Mouse (Mus musculus): ENCODE data around the gene Fndc7.
"Not testable (repeated sequence)": the region's sequence is repeated elsewhere in the genome, so short reads cannot be mapped to it uniquely, and the experiment has no call there.

Fndc7 gene

DNA sequence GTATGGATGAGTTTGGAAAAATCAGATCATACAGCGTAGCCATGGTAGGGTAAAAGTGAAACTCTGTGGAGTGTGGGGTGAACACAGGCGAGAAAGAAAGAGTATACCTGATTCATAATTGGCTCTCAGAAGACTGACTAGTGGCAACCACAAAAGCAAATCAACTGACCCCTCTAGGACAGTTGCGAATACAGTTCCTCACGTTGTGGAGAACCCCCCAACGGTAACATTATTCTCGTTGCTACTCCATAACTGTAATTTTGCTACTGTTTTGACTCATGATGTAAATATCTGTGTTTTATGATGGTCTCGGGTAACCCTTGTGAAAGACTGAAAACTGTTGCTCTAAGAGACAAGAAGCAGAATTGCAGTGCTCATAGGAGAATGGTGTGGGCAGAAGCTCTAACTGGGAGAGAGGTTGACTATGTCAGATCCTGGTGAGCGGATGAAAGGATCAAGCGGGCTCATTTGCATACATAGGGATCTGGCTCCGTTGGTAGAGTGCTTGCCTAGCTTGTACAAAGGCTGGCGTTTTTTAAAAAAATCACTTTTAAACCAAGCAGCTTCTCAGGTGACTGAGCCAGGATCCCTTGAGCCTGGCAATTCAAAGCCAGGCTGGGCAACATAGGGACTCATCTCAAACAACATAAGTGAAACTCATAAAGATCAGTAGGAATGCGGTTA is 2.7 kb downstream of the Fndc7 start:
- no peak for DNase-seq

DNA sequence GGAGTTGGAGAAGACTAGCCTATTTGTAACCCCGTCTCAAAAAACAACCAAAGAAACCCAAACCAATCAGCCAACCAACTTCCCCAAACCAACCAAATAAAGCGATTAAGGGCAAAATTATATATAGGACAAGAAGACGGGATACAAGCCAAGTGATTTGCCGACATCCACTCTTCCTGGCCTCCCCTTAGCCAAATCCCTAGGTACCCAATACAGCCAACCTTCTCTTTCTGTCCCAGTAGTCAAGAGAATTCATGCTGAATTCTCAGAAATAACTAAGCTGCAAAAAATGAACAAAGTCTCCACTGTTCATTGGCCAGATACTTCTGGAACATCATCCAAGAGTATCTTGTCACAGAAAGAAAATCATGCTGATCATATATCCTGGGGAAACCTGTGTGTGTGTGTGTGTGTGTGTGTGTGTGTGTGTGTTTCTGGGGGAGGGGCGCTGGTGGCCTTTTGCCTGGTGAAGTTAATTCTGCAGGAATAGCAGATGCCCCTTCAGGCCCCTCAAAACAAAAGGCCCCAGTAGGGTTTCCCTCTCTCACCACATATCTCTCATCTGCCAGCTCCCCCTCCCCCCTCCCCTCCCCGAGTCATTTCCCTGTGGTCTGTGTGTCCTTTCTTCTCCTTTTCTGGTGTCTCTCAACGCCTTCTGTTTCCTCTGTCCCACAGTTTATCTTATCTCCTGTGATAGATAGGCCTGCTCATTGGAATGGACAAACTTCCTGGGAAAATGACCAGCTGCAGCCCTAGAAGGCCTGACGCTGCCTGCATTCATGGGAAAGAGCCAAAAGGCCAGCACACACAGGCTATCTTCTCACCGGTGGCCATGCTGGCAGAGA is 3.9 kb downstream of the Fndc7 start:
- no peak for DNase-seq

DNA sequence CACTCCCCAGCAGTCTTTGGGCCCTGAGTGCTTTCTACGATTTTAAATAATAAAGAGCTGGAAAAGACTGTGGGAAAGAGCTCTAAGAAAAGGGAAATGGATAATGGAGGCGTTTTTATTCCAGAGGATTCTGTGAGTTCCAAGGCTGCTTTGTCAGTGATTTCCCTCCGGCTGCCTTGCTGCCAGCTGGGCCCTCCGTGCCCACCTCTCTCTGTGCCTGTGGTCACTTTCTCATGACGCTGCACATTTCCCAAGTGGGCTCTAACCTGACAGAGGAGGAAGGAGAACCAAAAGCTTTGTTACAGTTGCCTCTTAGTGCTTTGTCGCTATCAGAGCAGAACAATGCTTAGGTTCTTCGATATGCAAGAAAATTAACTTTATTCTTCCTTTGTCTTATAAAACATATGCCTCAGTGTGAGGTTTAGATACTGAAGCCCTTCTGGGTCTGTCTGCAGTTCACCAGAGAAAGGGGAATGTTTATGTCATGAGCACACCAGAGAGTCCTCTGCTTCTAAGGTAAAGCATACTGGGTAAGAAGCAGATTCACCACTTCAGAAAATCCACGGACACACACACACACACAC is 5.0 kb downstream of the Fndc7 start:
- DNase-seq: no peak

DNA sequence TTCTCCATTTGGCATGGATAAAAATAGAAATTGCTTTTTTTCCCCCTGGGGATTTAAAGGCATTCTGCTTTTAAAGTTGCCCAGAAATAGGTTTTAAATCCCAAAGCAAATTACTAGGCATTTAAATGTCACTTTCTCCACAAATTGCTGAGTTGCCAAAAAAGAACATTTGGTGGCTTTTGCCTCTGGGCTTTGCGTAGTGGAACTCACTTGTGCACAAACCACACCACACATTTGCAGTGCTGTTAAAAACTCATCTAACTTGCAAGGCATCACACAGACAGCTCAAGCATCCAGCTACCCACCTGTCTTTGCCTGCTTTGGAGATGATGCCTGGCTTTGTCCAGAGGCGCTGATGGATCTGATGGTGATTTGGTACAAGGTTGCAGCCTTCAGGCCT is 6.7 kb downstream of the Fndc7 start:
- no peak for DNase-seq

DNA sequence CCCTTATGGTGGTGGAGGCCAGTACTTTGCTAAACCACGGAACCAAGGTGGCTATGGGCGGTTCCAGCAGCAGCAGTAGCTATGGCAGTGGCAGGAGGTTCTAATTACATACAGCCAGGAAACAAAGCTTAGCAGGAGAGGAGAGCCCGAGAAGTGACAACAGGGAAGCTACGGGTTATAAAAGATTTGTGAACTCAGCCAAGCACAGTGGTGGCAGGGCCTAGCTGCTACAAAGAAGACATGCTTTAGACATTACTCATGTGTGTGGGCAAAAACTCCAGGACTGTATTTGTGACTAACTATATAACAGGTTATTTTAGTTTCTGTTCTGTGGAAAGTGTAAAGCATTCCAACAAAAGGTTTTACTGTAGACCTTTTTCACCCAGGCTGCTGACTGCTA is 7.9 kb downstream of the Fndc7 start:
- DNase-seq: not testable (repeated sequence)

DNA sequence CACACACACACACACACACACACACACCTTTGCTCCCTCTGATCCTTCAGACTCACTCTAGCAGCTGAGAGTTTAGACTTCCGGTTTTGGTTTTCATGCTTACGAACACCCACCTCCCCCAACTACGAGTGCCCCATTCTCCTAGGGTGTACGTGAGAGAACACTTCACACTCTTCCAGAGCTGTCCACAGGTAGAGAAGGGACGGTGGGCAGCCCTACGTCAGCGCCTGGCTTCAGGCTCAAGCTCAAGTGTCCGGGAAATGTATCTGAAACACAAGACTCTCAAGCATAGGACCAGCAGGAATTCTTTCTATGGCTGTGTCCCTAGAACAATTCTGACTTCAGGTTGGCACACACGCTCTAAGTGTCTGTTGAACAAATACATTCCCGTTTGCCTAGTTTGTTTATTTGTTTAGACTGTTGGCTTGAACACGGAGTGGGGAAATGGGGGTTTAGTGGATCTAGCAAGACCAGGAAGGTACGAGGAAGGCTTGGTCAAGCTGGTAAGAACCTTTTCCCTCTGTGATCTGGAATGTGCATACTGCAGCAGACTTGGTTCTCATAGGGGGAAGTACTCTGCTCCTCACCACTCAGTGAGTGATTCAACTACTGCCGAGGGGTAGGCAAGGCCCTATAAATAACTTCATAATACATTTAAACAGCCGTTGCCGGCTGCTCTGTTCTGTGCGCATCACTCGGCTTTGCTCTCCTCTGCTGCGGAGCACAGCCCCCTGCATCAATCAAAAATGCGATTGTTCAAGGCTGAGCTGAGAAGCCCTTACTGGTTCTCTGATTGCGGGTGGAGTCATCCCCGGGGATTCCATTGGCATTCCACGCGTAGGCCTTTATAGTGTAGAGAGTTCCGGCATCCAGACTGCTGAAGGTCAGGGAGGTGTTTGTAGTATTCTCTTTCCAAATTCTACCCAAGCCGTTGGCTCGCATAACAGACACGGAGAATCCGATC is 9.0 kb downstream of the Fndc7 start:
- peak; percentile 36 for DNase-seq

DNA sequence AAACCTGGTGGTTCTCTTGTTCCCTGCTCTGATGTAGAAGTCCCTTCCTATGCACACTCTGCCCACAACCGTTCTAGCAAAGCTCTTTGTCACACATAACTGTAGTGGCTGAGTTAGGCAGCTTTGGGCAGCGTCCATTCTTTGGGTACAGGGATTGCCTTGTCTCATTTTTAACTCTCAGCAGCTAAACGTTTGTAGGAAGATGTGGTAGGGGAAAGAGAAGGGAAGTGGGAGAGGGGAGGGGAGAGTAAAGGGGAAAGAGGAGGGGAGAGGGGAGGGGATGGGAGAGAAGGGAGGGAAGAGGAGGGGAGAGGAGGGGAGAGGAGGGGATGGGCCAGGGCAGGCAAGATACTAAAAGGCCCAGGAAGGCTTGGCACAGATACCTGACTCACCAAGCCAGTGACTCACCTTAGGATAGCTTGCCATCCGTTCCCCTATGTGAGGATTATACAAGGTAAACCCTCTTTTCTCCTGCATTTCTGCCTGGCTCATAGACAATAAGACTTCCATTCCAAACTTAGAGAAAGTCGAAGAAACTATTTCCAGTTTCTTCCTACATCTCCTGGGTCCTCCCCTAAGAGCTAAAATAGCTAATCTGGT is 9.9 kb downstream of the Fndc7 start:
- no peak for DNase-seq

DNA sequence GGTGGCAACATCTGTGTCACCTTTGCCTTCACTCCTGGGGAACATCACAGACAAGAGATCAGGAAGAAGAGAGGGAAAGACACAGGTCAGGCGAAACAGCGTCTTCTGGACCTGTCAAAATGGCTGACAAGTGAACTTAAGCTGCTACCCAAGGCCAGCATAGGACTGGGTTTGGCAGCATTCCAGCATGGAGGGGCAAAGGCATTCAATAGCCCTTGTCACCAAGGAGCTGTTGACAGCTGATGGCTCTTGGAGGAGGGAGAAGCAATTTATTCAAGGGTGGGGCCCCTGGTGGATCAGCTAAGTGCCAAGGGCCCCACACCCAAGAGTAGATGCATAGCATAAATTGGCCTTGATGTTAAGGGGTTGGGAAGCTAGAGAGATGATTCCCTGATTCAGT is 10.7 kb downstream of the Fndc7 start:
- no peak for DNase-seq

DNA sequence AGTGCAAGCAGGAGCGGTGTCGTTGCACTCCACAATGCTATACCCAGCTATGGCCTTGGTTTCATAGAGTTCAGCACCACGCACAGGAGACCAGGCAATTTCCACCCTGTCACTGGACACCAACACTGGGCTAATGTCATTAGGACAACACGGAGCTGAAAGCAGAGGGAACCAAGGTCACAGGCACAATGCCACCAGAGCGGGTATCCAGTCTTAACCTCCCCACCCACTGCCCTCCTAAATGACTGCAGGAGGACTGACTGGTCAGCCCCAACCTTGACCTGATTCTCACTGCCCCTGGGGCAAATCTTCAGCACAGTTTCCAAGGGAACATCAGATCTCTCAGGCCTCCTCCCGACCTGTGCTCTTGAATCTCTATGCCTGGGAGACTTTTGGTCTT is 19.2 kb downstream of the Fndc7 start:
- no peak for DNase-seq

DNA sequence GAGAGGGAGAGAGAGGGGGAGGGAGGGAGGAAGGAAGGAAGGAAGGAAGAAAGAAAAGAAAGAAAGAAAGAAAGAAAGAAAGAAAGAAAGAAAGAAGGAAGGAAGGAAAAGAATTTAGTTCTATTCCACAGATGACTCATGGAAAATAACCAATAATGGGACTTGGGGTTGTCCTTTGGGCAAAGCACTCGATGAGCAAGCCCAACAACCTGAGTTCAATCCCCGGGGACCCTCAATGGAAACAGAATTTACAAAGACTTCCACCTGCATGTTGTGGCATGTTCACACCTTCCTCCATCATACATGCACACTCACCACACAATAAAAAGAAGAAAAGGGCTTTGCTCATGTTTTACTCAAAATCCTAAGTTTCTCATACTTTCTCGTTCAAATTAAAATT is 22.4 kb downstream of the Fndc7 start:
- DNase-seq: no peak

DNA sequence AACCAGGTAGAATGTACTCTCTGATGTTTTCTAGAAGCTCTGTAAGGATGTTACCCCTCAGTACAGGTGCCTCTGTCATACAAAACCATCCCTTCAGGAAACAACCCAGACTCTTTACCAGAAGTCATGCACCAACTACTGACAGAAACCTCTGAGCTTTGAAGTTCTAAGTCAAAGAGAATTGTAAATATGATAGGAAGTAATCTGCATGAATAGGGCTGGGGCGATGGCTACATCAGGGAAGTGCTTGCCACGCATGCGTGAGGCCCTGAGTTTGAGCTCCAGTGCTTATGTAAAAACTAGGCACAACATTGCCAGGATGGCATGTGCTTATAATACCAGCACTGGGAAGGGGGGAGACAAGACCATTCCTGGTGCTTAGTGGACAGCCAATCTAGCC is 24.1 kb downstream of the Fndc7 start:
- no peak for DNase-seq

DNA sequence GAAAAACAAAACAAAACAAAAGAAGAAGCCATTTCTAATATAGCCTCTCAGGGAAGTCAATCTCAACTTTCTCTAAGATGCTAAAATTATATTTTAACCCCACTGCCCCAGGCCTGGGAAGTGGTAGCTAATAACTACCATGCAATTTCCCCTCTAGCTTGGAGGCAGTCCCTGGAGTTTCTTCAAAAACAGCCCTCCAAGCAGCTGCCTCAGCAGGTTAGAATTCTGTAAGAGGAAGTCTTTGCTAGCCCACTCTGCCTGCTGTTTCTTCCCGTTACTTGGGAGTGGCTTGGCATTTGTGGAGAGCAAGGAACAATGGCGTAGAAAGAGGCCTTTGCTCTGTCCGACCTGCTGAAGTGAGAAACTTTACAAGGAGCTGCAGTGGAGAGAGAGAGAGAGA is 24.7 kb downstream of the Fndc7 start:
- DNase-seq: no peak

DNA sequence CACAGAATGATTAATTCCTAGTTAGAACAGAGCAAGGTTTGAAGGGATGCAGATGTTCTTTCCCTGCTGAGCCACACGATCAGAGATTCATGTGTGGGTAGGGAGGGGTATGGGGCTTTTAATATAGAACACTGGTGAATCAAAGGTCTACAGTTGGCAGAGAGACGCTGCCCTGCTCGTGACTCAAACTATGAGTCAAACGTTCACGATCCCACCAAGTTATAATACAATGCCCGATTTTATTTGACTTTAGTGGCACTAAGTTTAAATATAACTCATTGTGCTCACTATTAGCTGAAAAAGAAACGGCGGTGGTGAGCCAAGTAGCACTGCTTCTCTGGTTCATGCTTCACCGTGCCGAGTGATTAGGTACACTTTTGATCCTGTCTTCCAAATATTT is 26.7 kb downstream of the Fndc7 start:
- no peak for DNase-seq

DNA sequence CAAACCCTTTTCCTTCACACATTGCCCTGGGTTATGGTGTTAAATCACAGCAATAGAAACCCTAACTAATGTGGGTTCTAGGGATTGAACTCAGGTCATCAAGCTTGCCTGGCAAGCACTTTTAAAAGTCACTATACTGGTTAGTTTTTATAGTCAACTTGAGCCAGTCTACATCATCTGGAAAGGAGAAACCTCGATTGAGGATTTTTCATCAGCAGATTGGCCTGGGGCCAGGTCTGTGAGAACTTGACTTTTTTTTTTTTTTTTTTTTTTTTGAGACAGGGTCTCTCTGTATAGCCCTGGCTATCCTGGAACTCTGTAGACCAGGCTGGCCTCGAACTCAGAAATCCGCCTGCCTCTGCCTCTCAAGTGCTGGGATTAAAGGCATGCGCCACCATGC is 27.5 kb downstream of the Fndc7 start:
- not testable (repeated sequence) for DNase-seq

DNA sequence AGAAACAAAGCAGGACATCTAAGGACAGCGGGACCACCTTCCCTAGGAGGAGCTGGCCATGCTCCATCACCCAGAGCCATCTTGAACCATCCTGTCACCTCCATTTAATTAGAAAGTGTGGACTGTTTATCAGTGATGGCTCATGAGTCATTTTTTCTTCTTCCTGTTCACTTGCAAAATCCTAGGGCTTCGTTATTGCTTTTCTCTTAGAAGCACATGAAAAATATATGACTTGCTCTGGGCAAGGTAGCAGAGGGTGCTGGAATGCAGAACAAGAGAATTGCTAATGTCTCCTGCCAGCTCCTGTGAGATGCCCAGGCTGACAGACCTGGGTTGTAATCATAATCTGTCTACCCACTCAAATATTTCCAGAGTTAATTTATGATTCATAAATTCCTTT is 29.0 kb downstream of the Fndc7 start:
- no peak for DNase-seq

DNA sequence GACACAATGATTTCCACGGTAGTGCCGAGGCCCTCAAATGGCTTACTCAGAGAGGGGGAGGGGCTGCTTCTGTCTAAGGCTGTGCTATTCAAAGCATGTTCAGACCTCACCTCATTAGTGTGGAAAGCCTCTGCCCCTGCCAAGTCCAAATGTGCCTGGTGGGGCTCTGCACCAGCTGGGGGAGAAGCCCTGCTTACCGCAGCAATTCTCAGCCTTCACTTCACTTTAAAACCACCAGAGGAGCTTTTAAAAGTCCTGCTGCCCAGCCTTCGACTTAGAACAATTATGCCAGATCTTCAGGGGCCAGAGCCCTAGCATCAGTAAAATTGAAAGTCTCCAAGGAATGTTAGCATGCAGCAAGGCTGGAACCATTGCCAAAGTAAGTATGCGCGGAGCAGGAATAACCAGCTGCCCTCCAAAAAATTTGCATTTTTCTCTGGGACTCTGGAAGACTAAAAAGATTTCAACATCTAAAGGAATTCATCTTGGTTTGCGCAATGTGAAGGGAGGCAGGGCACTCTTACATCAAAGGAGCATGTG is 31.5 kb downstream of the Fndc7 start:
- DNase-seq: no peak

DNA sequence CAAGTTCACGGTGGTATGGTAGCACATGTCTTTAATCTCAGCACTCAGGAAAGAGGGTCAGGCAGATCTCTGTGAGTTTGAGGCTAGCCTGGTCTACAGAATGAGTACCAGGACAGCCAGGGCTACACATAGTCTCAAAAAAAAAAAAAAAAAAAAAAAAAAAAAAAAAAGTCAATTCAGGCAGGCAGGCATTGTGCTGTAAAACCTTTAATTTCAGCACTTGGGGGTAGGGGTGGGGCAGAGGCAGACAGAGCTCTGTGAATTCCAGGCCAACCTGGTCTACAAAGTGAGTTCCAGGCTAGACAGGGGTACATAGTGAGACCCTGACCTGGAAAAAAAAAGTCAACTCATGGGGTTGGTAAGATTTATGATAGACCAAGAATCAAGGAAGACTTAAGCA is 32.1 kb downstream of the Fndc7 start:
- no peak for DNase-seq

DNA sequence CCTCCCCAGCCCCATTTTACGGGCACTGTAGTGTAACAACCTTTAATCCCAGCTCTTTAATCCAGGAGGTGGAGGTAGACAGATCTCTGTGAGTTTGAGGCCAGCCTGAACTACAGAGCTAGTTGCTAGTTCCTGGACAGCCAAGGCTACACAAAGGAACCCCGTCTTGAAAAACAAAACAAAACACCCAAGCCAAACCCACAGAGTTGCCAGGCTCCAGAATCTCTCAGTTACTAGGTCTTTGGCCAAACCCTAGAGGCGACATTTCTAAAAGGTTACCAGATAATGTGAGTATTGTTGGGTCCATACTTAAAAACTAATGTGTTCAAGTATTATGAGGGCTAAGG is 32.7 kb downstream of the Fndc7 start:
- DNase-seq: no peak

DNA sequence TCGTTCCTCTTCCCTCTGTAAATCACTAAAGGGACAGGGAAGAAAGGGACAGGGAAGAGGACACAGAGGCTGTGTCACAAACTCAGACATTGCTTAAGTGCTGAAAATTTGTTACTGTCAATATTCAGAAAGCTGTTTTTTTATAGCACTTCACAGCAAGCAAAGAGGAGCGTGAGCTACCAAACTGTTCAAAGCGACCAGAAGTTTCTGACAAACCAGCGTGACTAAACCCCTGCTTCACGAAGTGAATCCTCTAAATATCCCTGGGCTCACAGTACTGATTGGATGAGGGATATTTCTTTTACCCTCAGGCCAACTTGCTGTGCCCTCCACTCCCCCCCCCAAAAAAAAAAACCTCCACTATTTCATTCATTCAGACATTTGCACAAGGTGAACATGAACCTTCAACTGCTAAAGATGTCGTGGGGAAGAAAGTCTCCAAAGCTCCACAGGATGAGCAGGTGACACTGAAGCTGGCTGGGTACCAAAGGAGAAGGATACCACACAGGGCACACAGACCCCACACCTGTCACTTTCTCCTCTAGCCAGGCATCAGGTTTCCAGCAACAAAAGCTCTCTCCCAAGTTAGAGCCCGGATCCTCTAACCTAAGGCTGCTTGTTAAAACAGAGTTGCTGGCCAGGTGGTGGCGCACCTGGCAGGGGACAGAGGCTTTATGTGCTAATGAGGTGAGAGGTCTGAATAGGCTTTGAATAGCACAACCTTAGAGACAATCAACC is 33.3 kb downstream of the Fndc7 start:
- DNase-seq: peak; percentile 8

DNA sequence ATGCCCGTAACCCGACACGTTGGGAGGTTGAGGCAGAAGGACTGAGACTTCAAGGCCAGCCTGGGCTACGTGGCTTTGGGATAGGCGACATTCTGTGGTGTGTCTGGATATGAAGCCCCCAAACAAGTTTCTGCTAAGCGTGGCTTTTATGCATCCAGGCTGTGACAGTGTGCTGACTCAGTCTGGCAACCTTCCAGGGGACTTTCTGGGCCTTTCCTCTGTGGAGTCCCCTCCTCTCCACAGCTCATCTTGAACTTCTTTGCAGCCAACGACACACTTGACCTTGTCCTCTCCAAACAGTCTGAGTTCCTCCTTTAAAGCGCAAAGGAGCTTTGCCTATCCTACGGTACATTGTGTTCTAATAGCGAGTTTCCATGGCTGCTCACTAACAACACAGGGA is 33.9 kb downstream of the Fndc7 start:
- DNase-seq: peak; percentile 30

DNA sequence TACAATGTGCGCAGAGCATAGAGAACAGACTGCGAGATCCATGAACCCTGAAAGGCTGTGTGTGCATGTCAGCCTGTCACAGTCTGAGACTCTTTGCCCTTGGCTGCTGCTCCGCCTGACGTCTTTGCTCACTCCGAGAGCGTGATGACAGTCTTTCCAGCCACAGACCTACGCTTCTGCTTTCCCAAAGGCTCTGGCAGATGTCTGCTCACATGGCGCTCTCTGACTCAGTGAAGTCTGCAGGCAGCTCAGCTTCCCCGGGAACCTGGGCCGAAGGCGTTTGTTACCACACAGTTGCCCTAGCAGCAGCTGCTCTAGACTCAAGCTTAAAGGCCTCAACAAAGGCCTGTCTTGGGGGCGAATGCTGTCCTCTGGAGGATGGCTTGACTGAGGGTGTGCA is 34.4 kb downstream of the Fndc7 start:
- DNase-seq: peak; percentile 85

DNA sequence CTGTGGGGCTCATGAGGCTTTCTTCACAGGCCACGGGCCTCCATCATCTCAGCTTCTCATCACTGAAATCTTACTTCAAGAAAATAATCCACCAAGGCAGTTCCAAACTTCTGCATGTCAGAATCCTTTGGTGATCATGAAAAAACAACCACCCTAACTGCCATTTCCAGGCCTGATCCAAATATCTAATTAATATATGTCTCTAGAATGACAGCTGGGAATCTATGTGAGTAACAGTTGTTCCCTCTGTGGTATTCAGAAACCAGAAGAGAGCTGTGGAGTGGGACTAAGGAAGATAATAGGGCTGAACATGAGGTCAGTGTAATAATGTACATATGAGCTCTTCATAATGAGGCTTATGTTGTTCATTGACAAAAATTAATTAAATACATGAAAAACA is 36.5 kb downstream of the Fndc7 start:
- no peak for DNase-seq

Data from right cerebral cortex, postnatal 25 days (tissue).